Mouse (Mus musculus): ENCODE data around the gene Fermt3. TPM values are rescaled to one million over a fixed set of nuclear protein-coding genes. Genes with fewer than 3 reads are reported as not detected.
A peak's percentile ranks its signal among the peaks of the same experiment; 100 is the strongest.

The Fermt3 gene
- 6.5 and 7.2 TPM in 2 replicates for polyA plus RNA-seq (2016; fragmentation: Nextera tagmentation; extraction: Ambion mirVana)

- 0 out of 2 replicates have a peak, but pooled peaks have one; percentile 23 for ATAC-seq (ENCODE audit: insufficient number of reproducible peaks, insufficient read depth, low FRiP score, low TSS enrichment)
- H3K36me3 ChIP-seq: peaks cover 61% of the 10 kb centered on the region
- WGBS: 83% methylated on average over 5 of the region's 5 CpGs
Observed at GRCm38 (mm10) chr19:7019191-7019590, at the start of gene Fermt3. Fermt3 (minus strand) TSS chr19:7019469.

GRCm38 (mm10) chr19:7068136-7068535 lies 48.9 kb upstream of the Fermt3 start:
- Histone ChIP-seq H3K27ac (peak overlapping the region; percentile 19; the same call in 1 of the 2 replicates), H3K27me3 (0 out of 2 replicates have a peak, but pooled peaks cover 13% of the 10 kb centered on the region), H3K9me3 (no peaks in the 10 kb centered on the region), H3K9ac (no peak overlapping the region), H3K4me2 (replicated peaks) (peak overlapping the region; percentile 3; the same call in 1 of the 2 replicates), H3K4me3 (no peak overlapping the region), H3K36me3 (no peaks in the 10 kb centered on the region), H3K4me1 (peaks cover 45% of the 10 kb centered on the region)
- no peak for ATAC-seq (ENCODE audit: insufficient number of reproducible peaks, insufficient read depth, low FRiP score, low TSS enrichment)
- 5% methylated on average over 14 of the region's 14 CpGs for WGBS

More at GRCm38 (mm10) chr19:7019191-7019590, at the start of gene Fermt3:
- Histone ChIP-seq H3K4me1 (no peaks in the 10 kb centered on the region), H3K27me3 (no peaks in the 10 kb centered on the region), H3K9me3 (no peaks in the 10 kb centered on the region), H3K27ac (0 out of 2 replicates have a peak within 1 kb of the TSS, but pooled peaks have one; percentile 6), H3K4me3 (no peak within 1 kb of the TSS), H3K9ac (no peak within 1 kb of the TSS), H3K4me2 (replicated peaks) (no peak within 1 kb of the TSS)

- no peak for ATAC-seq (ENCODE audit: insufficient number of reproducible peaks, insufficient read depth, low FRiP score, low TSS enrichment)
- H3K4me2 ChIP-seq (replicated peaks): no peak overlapping the region
- no peaks in the 10 kb centered on the region for H3K9me3 ChIP-seq
- WGBS: 52% methylated on average over 20 of the region's 20 CpGs
- no peak overlapping the region for H3K27ac ChIP-seq
- H3K36me3 ChIP-seq: no peaks in the 10 kb centered on the region
- H3K9ac ChIP-seq: 0 out of 2 replicates have a peak overlapping the region, but pooled peaks have one; percentile 15
- H3K27me3 ChIP-seq: 0 out of 2 replicates have a peak, but pooled peaks cover 13% of the 10 kb centered on the region
- peaks cover 45% of the 10 kb centered on the region for H3K4me1 ChIP-seq
- no peak overlapping the region for H3K4me3 ChIP-seq
Observed at GRCm38 (mm10) chr19:7067344-7068050, 48.2 kb upstream of the Fermt3 start.

- Histone ChIP-seq H3K4me2 (replicated peaks) (0 out of 2 replicates have a peak overlapping the region, but pooled peaks have one; percentile 5), H3K36me3 (no peaks in the 10 kb centered on the region), H3K27ac (peak overlapping the region; percentile 37; the same call in 1 of the 2 replicates), H3K4me3 (no peak overlapping the region), H3K9ac (0 out of 2 replicates have a peak overlapping the region, but pooled peaks have one; percentile 36), H3K9me3 (no peaks in the 10 kb centered on the region), H3K4me1 (peaks cover 45% of the 10 kb centered on the region), H3K27me3 (0 out of 2 replicates have a peak, but pooled peaks cover 10% of the 10 kb centered on the region)
- 33% methylated on average over 8 of the region's 8 CpGs for WGBS
- ATAC-seq (ENCODE audit: insufficient number of reproducible peaks, insufficient read depth, low FRiP score, low TSS enrichment): no peak
Observed at GRCm38 (mm10) chr19:7066828-7067342, 47.6 kb upstream of the Fermt3 start.

GRCm38 (mm10) chr19:7066034-7066827 lies 47.0 kb upstream of the Fermt3 start:
- Histone ChIP-seq H3K9me3 (no peaks in the 10 kb centered on the region), H3K4me3 (no peak overlapping the region), H3K4me2 (replicated peaks) (0 out of 2 replicates have a peak overlapping the region, but pooled peaks have one; percentile 5), H3K9ac (peak overlapping the region; percentile 36; the same call in 1 of the 2 replicates), H3K36me3 (no peaks in the 10 kb centered on the region), H3K27ac (peak overlapping the region; percentile 37; the same call in 1 of the 2 replicates), H3K27me3 (0 out of 2 replicates have a peak, but pooled peaks cover 10% of the 10 kb centered on the region), H3K4me1 (peaks cover 45% of the 10 kb centered on the region)
- ATAC-seq (ENCODE audit: insufficient number of reproducible peaks, insufficient read depth, low FRiP score, low TSS enrichment): no peak
- WGBS: 36% methylated on average over 15 of the region's 15 CpGs

GRCm38 (mm10) chr19:7064571-7064970 lies 45.3 kb upstream of the Fermt3 start:
- Histone ChIP-seq H3K27me3 (0 out of 2 replicates have a peak, but pooled peaks cover 10% of the 10 kb centered on the region), H3K9me3 (no peaks in the 10 kb centered on the region), H3K4me2 (replicated peaks) (no peak overlapping the region), H3K4me1 (peaks cover 31% of the 10 kb centered on the region), H3K36me3 (no peaks in the 10 kb centered on the region), H3K9ac (no peak overlapping the region), H3K4me3 (no peak overlapping the region), H3K27ac (no peak overlapping the region)
- WGBS: 5% methylated on average over 3 of the region's 3 CpGs
- ATAC-seq (ENCODE audit: insufficient number of reproducible peaks, insufficient read depth, low FRiP score, low TSS enrichment): no peak

GRCm38 (mm10) chr19:7062916-7063315 lies 43.6 kb upstream of the Fermt3 start:
- 0 out of 2 replicates have a peak, but pooled peaks cover 10% of the 10 kb centered on the region for H3K27me3 ChIP-seq
- H3K4me1 ChIP-seq: peaks cover 24% of the 10 kb centered on the region
- no peak overlapping the region for H3K4me2 ChIP-seq (replicated peaks)
- H3K9me3 ChIP-seq: no peaks in the 10 kb centered on the region
- no peak overlapping the region for H3K27ac ChIP-seq
- no peaks in the 10 kb centered on the region for H3K36me3 ChIP-seq
- H3K4me3 ChIP-seq: no peak overlapping the region
- ATAC-seq (ENCODE audit: insufficient number of reproducible peaks, insufficient read depth, low FRiP score, low TSS enrichment): no peak
- WGBS: 87% methylated on average over 8 of the region's 8 CpGs
- no peak overlapping the region for H3K9ac ChIP-seq

- H3K4me1 ChIP-seq: peaks cover 25% of the 10 kb centered on the region
- no peaks in the 10 kb centered on the region for H3K9me3 ChIP-seq
- peaks cover 6% of the 10 kb centered on the region; the same call in 1 of the 2 replicates for H3K27me3 ChIP-seq
- WGBS: 79% methylated on average over 5 of the region's 5 CpGs
- H3K27ac ChIP-seq: no peak overlapping the region
- no peak overlapping the region for H3K4me3 ChIP-seq
- H3K36me3 ChIP-seq: no peaks in the 10 kb centered on the region
- H3K4me2 ChIP-seq (replicated peaks): no peak overlapping the region
- no peak overlapping the region for H3K9ac ChIP-seq
- no peak for ATAC-seq (ENCODE audit: insufficient number of reproducible peaks, insufficient read depth, low FRiP score, low TSS enrichment)
Observed at GRCm38 (mm10) chr19:7062110-7062509, 42.8 kb upstream of the Fermt3 start.

GRCm38 (mm10) chr19:7058541-7058940 lies 39.3 kb upstream of the Fermt3 start:
- H3K27ac ChIP-seq: no peak overlapping the region
- no peaks in the 10 kb centered on the region for H3K36me3 ChIP-seq
- H3K4me2 ChIP-seq (replicated peaks): peak overlapping the region; percentile 100
- 0 out of 2 replicates have a peak overlapping the region, but pooled peaks have one; percentile 67 for H3K4me3 ChIP-seq
- peaks cover 23% of the 10 kb centered on the region for H3K4me1 ChIP-seq
- 56% methylated on average over 6 of the region's 6 CpGs for WGBS
- no peak for ATAC-seq (ENCODE audit: insufficient number of reproducible peaks, insufficient read depth, low FRiP score, low TSS enrichment)
- H3K9ac ChIP-seq: no peak overlapping the region
- H3K9me3 ChIP-seq: no peaks in the 10 kb centered on the region
- H3K27me3 ChIP-seq: peaks cover 7% of the 10 kb centered on the region; the same call in 1 of the 2 replicates

- Histone ChIP-seq H3K9me3 (no peaks in the 10 kb centered on the region), H3K9ac (no peak overlapping the region), H3K4me2 (replicated peaks) (peak overlapping the region; percentile 100), H3K4me3 (peak overlapping the region; percentile 67), H3K27me3 (peaks cover 7% of the 10 kb centered on the region; the same call in 1 of the 2 replicates), H3K27ac (no peak overlapping the region), H3K36me3 (no peaks in the 10 kb centered on the region), H3K4me1 (peaks cover 23% of the 10 kb centered on the region)
- WGBS: under 1% methylated on average over 15 of the region's 15 CpGs
- ATAC-seq (ENCODE audit: insufficient number of reproducible peaks, insufficient read depth, low FRiP score, low TSS enrichment): peak; percentile 73
Observed at GRCm38 (mm10) chr19:7057722-7058207, 38.5 kb upstream of the Fermt3 start.

Data from embryonic facial prominence, embryonic 12.5 days (tissue).